Mouse (Mus musculus) kidney, adult 2 months (tissue): ENCODE measurements around the gene Coro7. TPM values are rescaled to one million over a fixed set of nuclear protein-coding genes. Genes with fewer than 3 reads are reported as not detected.

ENCODE experiments used
- DNase-seq: peaks from one replicate; pipeline ENCODE4 v3.0.0; 2021
- H3K27ac ChIP-seq: fragments of 200-500 bp; 2 replicates; pipeline ENCODE4 v1.5.1; 2012; ENCODE audit warnings: low read depth, low read length, control low read depth, inconsistent platforms; ENCODE audit not compliant: insufficient read depth
- H3K27me3 ChIP-seq: fragments of 200-500 bp; replicated peaks from 2 replicates; pipeline ENCODE4 v1.6.1; 2012; ENCODE audit warnings: mild to moderate bottlenecking, moderate library complexity, low read length, inconsistent platforms; ENCODE audit not compliant: control insufficient read depth, insufficient read depth
- H3K36me3 ChIP-seq: fragments of 200-500 bp; 2 replicates; pipeline ENCODE4 v1.6.1; 2012; ENCODE audit warnings: mild to moderate bottlenecking, moderate library complexity, low read length, inconsistent platforms; ENCODE audit not compliant: control insufficient read depth, insufficient read depth
- H3K4me1 ChIP-seq: fragments of 200-500 bp; 2 replicates; pipeline ENCODE4 v1.6.1; 2011; ENCODE audit warnings: low read length; ENCODE audit not compliant: control insufficient read depth, insufficient read depth
- H3K4me3 ChIP-seq: fragments of 200-500 bp; 2 replicates; pipeline ENCODE4 v1.5.1; 2011; ENCODE audit warnings: mild to moderate bottlenecking, low read depth, low read length, control low read depth; ENCODE audit not compliant: insufficient read depth
- CTCF ChIP-seq: fragments of 200-500 bp; conservative IDR thresholded peaks from 2 replicates; pipeline ENCODE4 v1.5.1; 2011; ENCODE audit warnings: low read depth, mild to moderate bottlenecking, control low read depth, low read length, moderate library complexity, mixed read lengths; ENCODE audit not compliant: insufficient read depth, insufficient read length
- POLR2A ChIP-seq: fragments of 200-500 bp; IDR thresholded peaks from one replicate; pipeline ENCODE4 v1.6.1; 2011; ENCODE audit warnings: low read depth, low read length, control low read depth
- WGBS: fragments of 180-500 bp; shearing (Covaris S2); methylation state at CpG from one replicate; pipeline ENCODE4 v1.1.7; 2018; 5-methylcytosine and 5-hydroxymethylcytosine counted together
- polyA plus RNA-seq: library from polyadenylated mRNA; depleted of rRNA; stranded (reverse); fragments of >200 nt; gene quantifications from 2 replicates; pipeline ENCODE4 v1.2.3, GENCODE M21; 2012

Gene Coro7
- polyA plus RNA-seq, 1 experiment, result 43.1 TPM

DNA sequence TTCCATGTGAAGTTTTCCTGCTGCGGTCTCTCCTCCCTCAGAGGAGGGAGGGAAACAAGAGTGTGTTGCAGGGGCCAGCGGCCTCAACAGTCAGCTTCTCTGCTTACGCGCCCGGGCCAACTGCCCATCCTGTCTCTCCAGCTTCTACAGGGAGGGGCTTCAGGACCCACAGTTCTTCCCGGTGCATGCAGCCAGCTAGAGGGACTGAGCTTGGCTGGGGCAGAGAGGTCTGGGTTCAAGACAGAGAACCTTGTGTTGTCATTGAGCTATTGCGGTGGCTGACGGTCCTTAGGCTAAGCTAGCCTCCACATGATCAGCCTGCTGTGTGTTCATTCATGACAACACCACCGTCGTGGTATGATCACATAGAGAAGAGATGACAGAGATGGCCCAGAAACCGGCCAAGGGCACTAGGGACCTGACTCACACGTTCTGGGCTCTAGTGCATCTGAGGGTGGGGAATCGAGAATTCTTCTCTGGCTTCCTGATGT is 31.9 kb downstream of the Coro7 start:
- peak overlapping the region; percentile 10; the same call in 1 of the 2 replicates for H3K27ac ChIP-seq
- no peak for DNase-seq
- H3K4me1 ChIP-seq, result peaks cover 62% of the 10 kb centered on the region
- H3K4me3 ChIP-seq, result no peak overlapping the region
- 52% methylated on average over 13 of the region's 13 CpGs for WGBS
- H3K36me3 ChIP-seq, result no peaks in the 10 kb centered on the region
- no peaks in the 10 kb centered on the region for H3K27me3 ChIP-seq
- TF ChIP-seq CTCF (no peak), POLR2A (no peak)

- H3K36me3 ChIP-seq, result no peaks in the 10 kb centered on the region
- peaks cover 59% of the 10 kb centered on the region for H3K4me1 ChIP-seq
- no peak for DNase-seq
- TF ChIP-seq POLR2A (no peak), CTCF (no peak)
- no peaks in the 10 kb centered on the region for H3K27me3 ChIP-seq
- no peak overlapping the region for H3K27ac ChIP-seq
- H3K4me3 ChIP-seq, result no peak overlapping the region
- 88% methylated on average over 4 of the region's 4 CpGs for WGBS
Measured at GRCm38 (mm10) chr16:4646831-4647230, 32.7 kb downstream of the Coro7 start.

- WGBS, result 68% methylated on average over 4 of the region's 4 CpGs
- Histone ChIP-seq H3K4me1 (peaks cover 64% of the 10 kb centered on the region), H3K27me3 (no peaks in the 10 kb centered on the region), H3K36me3 (no peaks in the 10 kb centered on the region), H3K4me3 (no peak overlapping the region), H3K27ac (0 out of 2 replicates have a peak overlapping the region, but pooled peaks have one; percentile 14)
- DNase-seq, result no peak
- TF ChIP-seq CTCF (no peak), POLR2A (no peak)
Measured at GRCm38 (mm10) chr16:4645867-4646266, 33.7 kb downstream of the Coro7 start.

GRCm38 (mm10) chr16:4643670-4644419 is 35.7 kb downstream of the Coro7 start:
- DNase-seq, result peak; percentile 94
- Histone ChIP-seq H3K36me3 (no peaks in the 10 kb centered on the region), H3K4me1 (peaks cover 61% of the 10 kb centered on the region), H3K27ac (peak overlapping the region; percentile 78), H3K4me3 (no peak overlapping the region), H3K27me3 (no peaks in the 10 kb centered on the region)
- no peak for TF ChIP-seq POLR2A
- TF ChIP-seq CTCF, result no peak
- WGBS, result 22% methylated on average over 11 of the region's 11 CpGs

DNA sequence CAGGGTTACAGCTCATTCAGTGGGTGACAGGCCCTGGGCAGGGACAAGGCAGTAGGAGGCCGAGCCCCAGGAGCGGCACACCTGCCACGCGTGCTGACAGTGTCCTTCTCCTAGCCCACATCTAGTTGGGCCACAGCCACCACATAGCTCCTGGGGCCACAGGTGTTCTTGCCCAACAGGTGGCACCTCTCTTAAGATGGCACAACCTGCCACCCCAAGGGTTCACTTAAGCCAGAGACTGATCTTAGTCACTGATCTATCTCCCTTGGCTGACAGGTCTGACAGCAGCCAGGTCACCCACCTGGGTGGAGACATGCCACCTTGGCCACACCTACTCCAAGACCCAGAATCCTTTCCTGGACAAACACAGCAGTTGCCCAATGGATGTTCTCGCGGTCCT is 36.6 kb downstream of the Coro7 start:
- peaks cover 56% of the 10 kb centered on the region for H3K4me1 ChIP-seq
- no peaks in the 10 kb centered on the region for H3K27me3 ChIP-seq
- TF ChIP-seq CTCF, result no peak
- no peak for DNase-seq
- peak overlapping the region; percentile 77 for H3K27ac ChIP-seq
- peak overlapping the region; percentile 4; the same call in 1 of the 2 replicates for H3K4me3 ChIP-seq
- no peaks in the 10 kb centered on the region for H3K36me3 ChIP-seq
- 38% methylated on average over 6 of the region's 6 CpGs for WGBS

- 23% methylated on average over 13 of the region's 13 CpGs for WGBS
- H3K4me1 ChIP-seq, result peaks cover 53% of the 10 kb centered on the region
- H3K27ac ChIP-seq, result peak overlapping the region; percentile 77; the same call in 1 of the 2 replicates
- TF ChIP-seq POLR2A, result no peak
- no peak for TF ChIP-seq CTCF
- peak overlapping the region; percentile 11; the same call in 1 of the 2 replicates for H3K4me3 ChIP-seq
- no peaks in the 10 kb centered on the region for H3K36me3 ChIP-seq
- no peaks in the 10 kb centered on the region for H3K27me3 ChIP-seq
- peak; percentile 76 for DNase-seq
Measured at GRCm38 (mm10) chr16:4642190-4642589, 37.4 kb downstream of the Coro7 start.

DNA sequence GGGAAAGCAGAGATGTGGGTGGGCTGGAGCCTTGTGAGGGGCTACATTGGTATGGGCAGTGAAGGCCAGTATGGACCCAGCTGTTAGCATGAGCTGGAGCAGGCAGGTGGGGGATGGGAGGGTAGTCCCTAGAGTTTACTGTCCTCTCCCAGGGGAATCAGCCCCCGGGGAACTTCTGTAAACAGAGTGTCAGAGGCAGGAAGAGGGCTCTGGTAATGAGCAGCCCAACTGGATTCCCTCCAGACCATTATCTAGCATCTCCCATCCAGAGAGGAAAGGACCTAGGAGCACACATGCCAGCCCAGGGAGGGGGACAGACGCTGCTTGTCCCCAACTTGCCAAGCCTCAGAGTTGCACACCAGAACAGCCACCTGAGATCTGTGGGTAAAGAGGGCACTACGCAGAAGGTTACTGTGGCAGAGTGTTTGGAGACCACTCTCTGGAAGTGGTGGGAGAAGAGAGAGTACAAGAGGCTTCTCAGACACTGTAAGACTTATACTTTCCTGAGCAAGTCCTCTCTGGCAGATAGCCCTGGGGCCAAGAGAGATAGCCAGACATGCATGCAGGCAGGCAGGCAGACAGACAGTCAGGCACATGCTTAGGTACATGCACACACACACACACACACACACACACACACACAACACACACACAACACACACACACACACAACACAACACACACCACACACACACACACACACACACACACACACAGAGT is 38.3 kb downstream of the Coro7 start:
- DNase-seq, result peak; percentile 59
- Histone ChIP-seq H3K4me3 (peak overlapping the region; percentile 63), H3K27ac (peak overlapping the region; percentile 70), H3K27me3 (no peaks in the 10 kb centered on the region), H3K36me3 (no peaks in the 10 kb centered on the region), H3K4me1 (peaks cover 49% of the 10 kb centered on the region)
- WGBS, result 36% methylated on average over 3 of the region's 3 CpGs
- no peak for TF ChIP-seq CTCF
